Mouse (Mus musculus): ENCODE data around the gene Kyat1. TPM values are rescaled to one million over a fixed set of nuclear protein-coding genes. Genes with fewer than 3 reads are reported as not detected.

The Kyat1 gene
- polyA plus RNA-seq, 1 experiment from 2014 or later, result 9.6 TPM

- 87% methylated on average over 4 of the region's 4 CpGs for WGBS
- no peaks in the 10 kb centered on the region for H3K9me3 ChIP-seq (ENCODE audit: control insufficient read depth, low read length)
Observed at GRCm38 (mm10) chr2:30207401-30207800, 1.8 kb upstream of the Kyat1 start.

GRCm38 (mm10) chr2:30205255-30205628, 405 bp downstream of the Kyat1 start:
- ATAC-seq (ENCODE audit: low FRiP score), result peak; percentile 54; the same call in 1 of the 2 replicates
- Histone ChIP-seq H3K4me3 (ENCODE audit: low read depth, low read length) (peak overlapping the region; percentile 73), H3K27ac (ENCODE audit: low read depth, low read length) (peak overlapping the region; percentile 50; the same call in 1 of the 2 replicates), H3K4me1 (ENCODE audit: control insufficient read depth, insufficient read depth, low read length) (peaks cover 12% of the 10 kb centered on the region), H3K4me2 (peak overlapping the region; percentile 85), H3K27me3 (ENCODE audit: control insufficient read depth, insufficient read depth, low read length) (no peaks in the 10 kb centered on the region), H3K36me3 (ENCODE audit: control insufficient read depth, insufficient read depth, low read length) (no peaks in the 10 kb centered on the region), H3K9ac (ENCODE audit: low read length) (peak overlapping the region; percentile 68), H3K9me3 (ENCODE audit: control insufficient read depth, low read length) (no peaks in the 10 kb centered on the region)
- DNase-seq (ENCODE audit: low spot score, missing footprints), result no peak
- 1% methylated on average over 13 of the region's 13 CpGs for WGBS

More at GRCm38 (mm10) chr2:30207401-30207800, 1.8 kb upstream of the Kyat1 start:
- Histone ChIP-seq H3K27ac (ENCODE audit: low read depth, low read length) (no peak overlapping the region), H3K4me2 (no peak overlapping the region), H3K4me3 (ENCODE audit: low read depth, low read length) (no peak overlapping the region), H3K4me1 (ENCODE audit: control insufficient read depth, insufficient read depth, low read length) (peaks cover 12% of the 10 kb centered on the region), H3K27me3 (ENCODE audit: control insufficient read depth, insufficient read depth, low read length) (no peaks in the 10 kb centered on the region), H3K36me3 (ENCODE audit: control insufficient read depth, insufficient read depth, low read length) (no peaks in the 10 kb centered on the region), H3K9ac (ENCODE audit: low read length) (no peak overlapping the region)
- ATAC-seq (ENCODE audit: low FRiP score) (no peak), DNase-seq (ENCODE audit: low spot score, missing footprints) (no peak)

GRCm38 (mm10) chr2:30203439-30203838, 2.2 kb downstream of the Kyat1 start:
- Histone ChIP-seq H3K4me1 (ENCODE audit: control insufficient read depth, insufficient read depth, low read length) (peaks cover 12% of the 10 kb centered on the region), H3K36me3 (ENCODE audit: control insufficient read depth, insufficient read depth, low read length) (no peaks in the 10 kb centered on the region), H3K4me3 (ENCODE audit: low read depth, low read length) (no peak overlapping the region), H3K9me3 (ENCODE audit: control insufficient read depth, low read length) (no peaks in the 10 kb centered on the region), H3K9ac (ENCODE audit: low read length) (no peak overlapping the region), H3K27me3 (ENCODE audit: control insufficient read depth, insufficient read depth, low read length) (no peaks in the 10 kb centered on the region), H3K4me2 (no peak overlapping the region), H3K27ac (ENCODE audit: low read depth, low read length) (no peak overlapping the region)
- ATAC-seq (ENCODE audit: low FRiP score), result no peak
- WGBS, result 73% methylated on average over 7 of the region's 7 CpGs
- DNase-seq (ENCODE audit: low spot score, missing footprints), result peak; percentile 90

DNA sequence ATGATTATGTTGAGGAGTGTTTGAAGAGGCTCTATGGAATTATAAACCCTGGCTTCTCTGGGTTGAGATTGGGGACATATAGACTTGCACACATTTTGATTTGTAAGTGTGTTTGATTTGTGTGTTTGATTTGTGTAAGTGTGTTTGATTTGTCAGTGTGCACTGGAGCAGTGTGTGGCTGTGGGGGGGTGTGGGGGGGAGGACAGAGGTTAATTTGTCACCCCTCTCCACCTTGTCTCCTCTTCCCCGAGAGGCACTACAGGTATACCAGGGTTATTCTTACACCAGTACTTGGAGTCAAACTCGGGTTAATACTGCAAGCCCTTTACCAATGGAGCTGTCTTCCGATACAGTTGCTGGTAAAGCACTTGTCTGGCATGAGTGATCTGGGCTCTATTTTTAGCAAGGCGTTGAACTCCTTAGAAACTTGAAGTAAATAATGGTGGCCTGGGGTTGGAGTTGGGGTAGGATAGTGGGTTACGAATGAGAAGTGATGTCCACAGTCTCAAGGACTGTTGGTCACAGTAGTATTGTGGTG, 5.2 kb downstream of the Kyat1 start:
- H3K9ac ChIP-seq (ENCODE audit: low read length), result no peak overlapping the region
- ATAC-seq (ENCODE audit: low FRiP score) (no peak), DNase-seq (ENCODE audit: low spot score, missing footprints) (no peak)
- no peaks in the 10 kb centered on the region for H3K36me3 ChIP-seq (ENCODE audit: control insufficient read depth, insufficient read depth, low read length)
- WGBS, result 91% methylated on average over 5 of the region's 5 CpGs
- no peak overlapping the region for H3K27ac ChIP-seq (ENCODE audit: low read depth, low read length)
- no peak overlapping the region for H3K4me2 ChIP-seq
- no peaks in the 10 kb centered on the region for H3K9me3 ChIP-seq (ENCODE audit: control insufficient read depth, low read length)
- H3K27me3 ChIP-seq (ENCODE audit: control insufficient read depth, insufficient read depth, low read length), result no peaks in the 10 kb centered on the region
- H3K4me3 ChIP-seq (ENCODE audit: low read depth, low read length), result no peak overlapping the region
- peaks cover 8% of the 10 kb centered on the region for H3K4me1 ChIP-seq (ENCODE audit: control insufficient read depth, insufficient read depth, low read length)

DNA sequence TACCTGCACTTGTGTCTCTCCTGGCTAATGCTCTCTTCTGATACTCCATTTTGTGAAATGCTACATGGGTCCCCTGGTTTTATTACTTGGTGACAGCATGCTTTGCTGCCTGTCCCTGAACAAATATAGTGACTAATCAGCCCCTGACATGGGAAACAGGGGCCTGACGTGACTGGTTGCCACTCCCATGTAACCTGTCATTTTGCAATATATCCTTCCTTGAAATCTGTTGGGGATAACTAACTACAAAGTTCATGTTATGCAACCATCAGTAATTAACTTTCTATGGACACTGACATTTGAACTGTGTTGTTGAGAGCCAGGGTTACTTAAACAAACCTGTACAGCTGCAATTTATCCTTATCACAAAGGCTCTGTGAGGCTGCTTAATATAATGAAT, 5.7 kb downstream of the Kyat1 start:
- no peak overlapping the region for H3K4me2 ChIP-seq
- no peak for ATAC-seq (ENCODE audit: low FRiP score)
- DNase-seq (ENCODE audit: low spot score, missing footprints), result no peak
- H3K36me3 ChIP-seq (ENCODE audit: control insufficient read depth, insufficient read depth, low read length), result no peaks in the 10 kb centered on the region
- H3K9me3 ChIP-seq (ENCODE audit: control insufficient read depth, low read length), result no peaks in the 10 kb centered on the region
- no peak overlapping the region for H3K27ac ChIP-seq (ENCODE audit: low read depth, low read length)
- peaks cover 6% of the 10 kb centered on the region for H3K4me1 ChIP-seq (ENCODE audit: control insufficient read depth, insufficient read depth, low read length)
- WGBS, result 78% methylated on average over 1 of the region's 1 CpGs
- no peak overlapping the region for H3K4me3 ChIP-seq (ENCODE audit: low read depth, low read length)
- no peaks in the 10 kb centered on the region for H3K27me3 ChIP-seq (ENCODE audit: control insufficient read depth, insufficient read depth, low read length)
- no peak overlapping the region for H3K9ac ChIP-seq (ENCODE audit: low read length)

DNA sequence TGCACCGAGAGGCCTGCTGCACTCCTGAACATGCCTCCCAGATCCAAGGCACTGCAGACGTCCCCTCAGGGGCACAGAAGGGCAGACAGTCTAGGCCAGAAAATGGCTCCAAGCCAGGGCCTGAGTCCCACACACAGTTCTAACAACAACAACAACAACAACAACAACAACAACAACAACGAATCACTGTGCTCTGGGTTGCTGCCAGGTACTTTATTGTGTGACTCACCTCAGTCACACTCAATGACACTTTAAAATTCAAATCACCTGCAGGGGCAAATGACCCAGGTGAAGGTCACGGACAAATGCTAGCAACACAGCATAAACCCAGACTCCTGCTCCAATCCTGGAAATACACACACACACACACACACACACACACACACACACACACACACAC, 7.6 kb downstream of the Kyat1 start:
- Histone ChIP-seq H3K9me3 (ENCODE audit: control insufficient read depth, low read length) (no peaks in the 10 kb centered on the region), H3K4me3 (ENCODE audit: low read depth, low read length) (no peak overlapping the region), H3K4me2 (no peak overlapping the region), H3K27ac (ENCODE audit: low read depth, low read length) (no peak overlapping the region), H3K27me3 (ENCODE audit: control insufficient read depth, insufficient read depth, low read length) (no peaks in the 10 kb centered on the region), H3K36me3 (ENCODE audit: control insufficient read depth, insufficient read depth, low read length) (no peaks in the 10 kb centered on the region), H3K4me1 (ENCODE audit: control insufficient read depth, insufficient read depth, low read length) (no peaks in the 10 kb centered on the region), H3K9ac (ENCODE audit: low read length) (no peak overlapping the region)
- WGBS, result 69% methylated on average over 4 of the region's 4 CpGs
- no peak for DNase-seq (ENCODE audit: low spot score, missing footprints)
- no peak for ATAC-seq (ENCODE audit: low FRiP score)

- no peaks in the 10 kb centered on the region for H3K4me1 ChIP-seq (ENCODE audit: control insufficient read depth, insufficient read depth, low read length)
- H3K9me3 ChIP-seq (ENCODE audit: control insufficient read depth, low read length), result no peaks in the 10 kb centered on the region
- no peak for ATAC-seq (ENCODE audit: low FRiP score)
- no peaks in the 10 kb centered on the region for H3K27me3 ChIP-seq (ENCODE audit: control insufficient read depth, insufficient read depth, low read length)
- H3K4me3 ChIP-seq (ENCODE audit: low read depth, low read length), result no peak overlapping the region
- no peak for DNase-seq (ENCODE audit: low spot score, missing footprints)
- no peaks in the 10 kb centered on the region for H3K36me3 ChIP-seq (ENCODE audit: control insufficient read depth, insufficient read depth, low read length)
- H3K9ac ChIP-seq (ENCODE audit: low read length), result no peak overlapping the region
- no peak overlapping the region for H3K27ac ChIP-seq (ENCODE audit: low read depth, low read length)
- H3K4me2 ChIP-seq, result no peak overlapping the region
- WGBS, result 89% methylated on average over 3 of the region's 3 CpGs
Observed at GRCm38 (mm10) chr2:30194656-30195055, 11.0 kb downstream of the Kyat1 start.

- H3K9me3 ChIP-seq (ENCODE audit: control insufficient read depth, low read length), result no peaks in the 10 kb centered on the region
- no peak for ATAC-seq (ENCODE audit: low FRiP score)
- H3K4me3 ChIP-seq (ENCODE audit: low read depth, low read length), result no peak overlapping the region
- H3K36me3 ChIP-seq (ENCODE audit: control insufficient read depth, insufficient read depth, low read length), result no peaks in the 10 kb centered on the region
- WGBS, result 88% methylated on average over 12 of the region's 12 CpGs
- no peak overlapping the region for H3K4me2 ChIP-seq
- H3K9ac ChIP-seq (ENCODE audit: low read length), result no peak overlapping the region
- DNase-seq (ENCODE audit: low spot score, missing footprints), result no peak
- H3K27me3 ChIP-seq (ENCODE audit: control insufficient read depth, insufficient read depth, low read length), result no peaks in the 10 kb centered on the region
- no peaks in the 10 kb centered on the region for H3K4me1 ChIP-seq (ENCODE audit: control insufficient read depth, insufficient read depth, low read length)
- no peak overlapping the region for H3K27ac ChIP-seq (ENCODE audit: low read depth, low read length)
Observed at GRCm38 (mm10) chr2:30191790-30192580, 13.7 kb downstream of the Kyat1 start.

DNA sequence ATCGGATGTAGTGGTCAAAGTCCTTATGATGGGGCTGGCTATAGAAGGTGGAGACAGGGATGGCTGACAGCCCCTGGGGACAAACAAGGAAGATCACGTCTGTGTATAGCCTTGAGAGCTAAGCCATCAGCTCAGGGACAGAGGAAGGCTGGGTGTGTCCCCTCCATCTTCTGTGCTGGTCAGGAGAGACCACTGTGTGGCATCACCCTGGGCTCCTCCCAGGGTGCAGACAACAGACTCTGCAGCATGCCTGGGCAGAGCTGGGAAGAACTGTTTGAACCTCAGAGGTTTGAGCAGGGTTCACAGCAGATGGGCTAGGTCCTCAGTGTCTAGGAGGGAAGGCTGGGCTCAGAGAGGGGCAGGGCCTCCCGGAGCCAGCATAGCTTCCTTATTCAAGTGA, 20.0 kb downstream of the Kyat1 start:
- ATAC-seq (ENCODE audit: low FRiP score), result no peak

More for the DNA sequence above, 20.0 kb downstream of the Kyat1 start:
- 84% methylated on average over 3 of the region's 3 CpGs for WGBS
- H3K4me1 ChIP-seq (ENCODE audit: control insufficient read depth, insufficient read depth, low read length), result no peaks in the 10 kb centered on the region
- H3K4me3 ChIP-seq (ENCODE audit: low read depth, low read length), result no peak overlapping the region
- no peak overlapping the region for H3K9ac ChIP-seq (ENCODE audit: low read length)
- DNase-seq (ENCODE audit: low spot score, missing footprints), result no peak
- H3K27me3 ChIP-seq (ENCODE audit: control insufficient read depth, insufficient read depth, low read length), result no peaks in the 10 kb centered on the region
- no peak overlapping the region for H3K27ac ChIP-seq (ENCODE audit: low read depth, low read length)
- H3K4me2 ChIP-seq, result no peak overlapping the region
- H3K9me3 ChIP-seq (ENCODE audit: control insufficient read depth, low read length), result no peaks in the 10 kb centered on the region
- no peaks in the 10 kb centered on the region for H3K36me3 ChIP-seq (ENCODE audit: control insufficient read depth, insufficient read depth, low read length)

All from midbrain, embryonic 11.5 days (tissue).